Mouse (Mus musculus) stomach, postnatal 0 days (tissue): ENCODE results near the gene Wasl.

Experiments used
- CTCF ChIP-seq: IDR thresholded peaks from 2 replicates; pipeline ENCODE4 v1.5.1; 2016; ENCODE audit warnings: antibody characterized with exemption, low read depth, mild to moderate bottlenecking, moderate library complexity
- EP300 ChIP-seq: optimal IDR thresholded peaks from 2 replicates; pipeline ENCODE3; 2016; ENCODE audit warnings: antibody characterized with exemption

GRCm38 (mm10) chr6:24573319-24573718 lies 91.5 kb downstream of the Wasl start:
- TF ChIP-seq CTCF, result no peak
- TF ChIP-seq EP300, result no peak
